Mouse (Mus musculus) cerebellum, postnatal 14 days (tissue): ENCODE results near the gene Nrbf2.

ENCODE experiments used
- DNase-seq, 2 experiments: peaks; one replicate each; pipeline ENCODE4 v3.0.0; 2021; ENCODE audit warnings: mixed read lengths in 2 of 2

Nrbf2 gene

GRCm38 (mm10) chr10:67291087-67291486 lies 6.0 kb upstream of the Nrbf2 start:
- DNase-seq: no peak

GRCm38 (mm10) chr10:67290622-67291021 lies 5.5 kb upstream of the Nrbf2 start:
- DNase-seq: no peak

DNA sequence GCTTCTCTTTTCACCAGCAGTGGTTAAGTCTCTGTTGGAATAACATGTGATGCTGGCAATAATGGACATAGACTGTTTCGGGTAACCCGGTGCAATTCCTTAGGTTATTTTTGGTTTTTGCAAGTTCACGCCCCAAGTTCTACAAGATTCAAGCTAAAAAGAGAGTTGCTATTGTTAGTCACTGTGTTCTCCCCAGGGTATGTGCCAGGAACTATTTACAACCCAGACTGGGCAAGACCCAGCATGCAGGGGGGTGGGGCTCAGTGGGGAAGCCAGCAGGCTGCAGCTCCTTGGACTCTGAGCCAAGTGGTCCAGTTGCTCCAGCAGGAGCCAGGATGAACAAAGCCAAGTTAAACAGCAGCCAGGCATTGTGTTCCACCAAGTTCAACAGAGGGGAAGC lies 2.8 kb upstream of the Nrbf2 start:
- DNase-seq: peak; percentile 42 to 63

- DNase-seq: no peak
Measured at GRCm38 (mm10) chr10:67284761-67285175, 337 bp downstream of the Nrbf2 start.

GRCm38 (mm10) chr10:67284311-67284710 lies 794 bp downstream of the Nrbf2 start:
- DNase-seq: peak; percentile 33 to 52

DNA sequence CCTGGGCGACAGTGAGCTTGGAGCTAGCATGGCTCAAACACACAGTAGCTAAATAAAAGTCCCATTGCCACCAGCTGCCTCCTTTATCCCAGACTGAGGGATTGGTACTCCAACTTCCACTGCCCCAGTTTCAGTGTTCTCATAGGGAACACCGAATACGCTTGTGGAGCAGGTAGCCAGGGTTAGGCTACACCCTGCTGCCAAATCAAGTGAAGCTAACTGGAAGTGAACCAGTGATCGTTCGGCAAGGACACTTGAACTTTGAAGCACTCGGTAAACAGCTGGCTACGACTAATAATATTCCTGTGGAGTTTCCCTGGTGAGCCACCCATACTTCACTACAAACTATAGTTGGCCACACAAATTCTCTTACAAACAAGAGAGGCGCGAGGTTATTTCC lies 1.6 kb downstream of the Nrbf2 start:
- DNase-seq: no peak

DNA sequence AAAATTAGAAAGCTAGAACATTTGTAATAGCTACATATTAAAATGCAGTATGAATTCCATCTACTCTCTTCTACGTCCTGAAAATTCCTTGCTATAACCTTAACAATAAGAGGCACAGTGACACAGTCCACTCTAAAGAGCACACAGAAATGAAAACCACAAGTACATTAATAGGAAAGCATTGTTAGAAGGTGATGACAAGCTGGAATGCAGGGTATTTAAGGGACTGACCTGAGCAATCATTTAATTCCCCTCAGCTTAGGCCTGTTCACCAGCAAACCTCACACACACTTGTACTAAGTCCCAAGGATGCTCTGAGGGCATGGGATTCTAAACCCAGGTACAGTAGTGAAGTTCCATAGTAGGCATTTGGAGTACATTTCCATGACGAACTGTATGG lies 2.6 kb downstream of the Nrbf2 start:
- no peak for DNase-seq

DNA sequence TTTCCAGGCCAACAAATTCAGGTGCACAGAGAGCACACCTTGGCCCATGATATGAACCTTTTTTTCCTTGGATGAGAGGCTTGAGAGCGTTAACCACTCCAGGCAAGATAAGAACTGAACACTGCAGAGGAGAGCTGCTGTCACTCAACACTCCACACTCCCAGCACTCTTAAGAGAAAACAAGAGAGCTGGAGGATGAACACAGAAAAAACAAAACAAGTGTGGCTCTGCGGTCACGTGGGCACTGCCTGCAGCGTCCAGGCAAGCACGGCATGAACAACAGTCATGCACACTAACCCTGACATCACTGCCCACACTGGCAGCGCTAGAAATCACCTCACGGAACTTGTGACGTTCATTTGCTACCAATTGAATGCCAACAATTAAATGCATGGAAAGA lies 3.3 kb downstream of the Nrbf2 start:
- DNase-seq: no peak

GRCm38 (mm10) chr10:67275916-67276315 lies 9.2 kb downstream of the Nrbf2 start:
- DNase-seq: no peak

GRCm38 (mm10) chr10:67264852-67265251 lies 20.3 kb downstream of the Nrbf2 start:
- peak; percentile 69 to 82 for DNase-seq

DNA sequence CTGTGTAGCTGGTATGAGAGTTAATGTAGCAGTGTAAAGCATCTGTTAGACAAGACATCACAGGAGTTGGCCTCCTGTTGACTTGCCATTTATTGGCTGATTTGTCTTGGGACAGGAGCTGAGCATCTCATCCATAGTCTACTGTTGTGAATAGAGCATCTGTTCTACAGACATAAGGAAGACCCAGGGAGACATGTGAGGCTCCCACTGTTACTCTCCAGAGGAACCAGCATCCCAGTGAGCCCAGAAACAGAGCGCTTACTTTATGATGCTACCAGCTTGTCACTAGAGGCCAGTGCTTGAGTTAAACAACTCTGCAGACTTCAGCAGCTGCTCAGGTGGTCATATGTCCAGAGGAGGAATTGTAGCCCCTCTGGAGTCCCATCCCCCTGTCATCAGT lies 32.0 kb downstream of the Nrbf2 start:
- DNase-seq: no peak

GRCm38 (mm10) chr10:67252353-67252752 lies 32.8 kb downstream of the Nrbf2 start:
- DNase-seq: no peak

DNA sequence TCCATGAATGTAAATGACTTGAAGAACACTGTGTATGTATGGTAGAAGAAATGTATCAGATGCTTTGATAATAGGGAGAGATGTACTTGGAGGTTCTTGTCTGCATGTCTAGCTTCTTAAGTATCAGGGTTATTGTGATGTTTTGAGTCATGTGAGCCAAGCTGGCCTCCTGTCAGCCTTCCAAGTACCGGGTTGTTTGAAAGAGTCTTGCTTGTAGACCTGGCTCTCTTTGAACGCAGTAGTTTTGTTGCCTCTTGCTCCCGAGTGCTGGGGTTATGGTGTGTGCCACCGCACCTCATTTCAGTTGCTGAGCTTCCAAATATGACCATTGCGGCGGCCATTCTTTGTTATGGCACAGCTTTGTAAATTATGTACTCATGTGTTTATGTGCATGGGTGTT lies 34.3 kb downstream of the Nrbf2 start:
- DNase-seq: no peak

- no peak for DNase-seq
Measured at GRCm38 (mm10) chr10:67249486-67249885, 35.6 kb downstream of the Nrbf2 start.

GRCm38 (mm10) chr10:67247145-67247544 lies 38.0 kb downstream of the Nrbf2 start:
- peak; percentile 60 to 81 for DNase-seq

DNA sequence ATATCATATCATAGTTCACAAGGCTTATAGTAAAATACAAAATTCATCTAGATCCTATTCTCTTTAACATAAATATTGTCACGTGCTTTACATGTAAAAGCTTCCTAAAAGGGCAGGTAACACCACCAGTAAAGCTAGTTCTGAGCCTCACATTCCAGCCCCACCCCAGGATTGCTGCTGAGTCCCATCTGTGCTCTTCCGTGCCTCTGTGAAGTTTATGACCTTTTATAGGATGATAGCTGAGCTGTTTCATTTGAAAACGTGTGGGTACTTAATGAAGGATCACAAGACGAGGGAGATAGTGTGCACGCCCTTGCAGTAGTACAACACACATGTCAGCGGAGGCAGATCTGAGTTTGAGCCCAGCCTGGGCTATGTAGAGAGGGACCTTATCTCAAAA lies 54.7 kb downstream of the Nrbf2 start:
- DNase-seq: no peak

DNA sequence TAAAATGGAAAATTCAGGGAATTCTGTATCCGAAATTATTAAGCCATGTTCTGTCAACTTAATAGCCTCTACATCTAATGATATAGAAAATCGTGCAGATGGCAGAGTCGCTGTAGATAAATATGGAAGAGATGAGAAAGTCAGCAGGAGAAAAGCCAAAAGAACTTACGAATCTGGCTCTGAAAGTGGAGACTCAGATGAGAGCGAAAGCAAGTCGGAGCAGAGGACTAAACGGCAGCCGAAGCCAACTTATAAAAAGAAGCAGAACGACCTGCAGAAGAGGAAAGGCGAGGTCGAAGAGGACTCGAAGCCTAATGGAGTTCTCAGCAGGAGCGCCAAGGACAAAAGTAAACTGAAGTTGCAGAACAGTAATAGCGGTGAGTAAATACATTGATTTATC lies 58.6 kb downstream of the Nrbf2 start:
- DNase-seq: no peak

- peak in 1 of 2 experiments; percentile 65 for DNase-seq
Measured at GRCm38 (mm10) chr10:67226109-67226508, 59.0 kb downstream of the Nrbf2 start.

GRCm38 (mm10) chr10:67225528-67225927 lies 59.6 kb downstream of the Nrbf2 start:
- no peak for DNase-seq

DNA sequence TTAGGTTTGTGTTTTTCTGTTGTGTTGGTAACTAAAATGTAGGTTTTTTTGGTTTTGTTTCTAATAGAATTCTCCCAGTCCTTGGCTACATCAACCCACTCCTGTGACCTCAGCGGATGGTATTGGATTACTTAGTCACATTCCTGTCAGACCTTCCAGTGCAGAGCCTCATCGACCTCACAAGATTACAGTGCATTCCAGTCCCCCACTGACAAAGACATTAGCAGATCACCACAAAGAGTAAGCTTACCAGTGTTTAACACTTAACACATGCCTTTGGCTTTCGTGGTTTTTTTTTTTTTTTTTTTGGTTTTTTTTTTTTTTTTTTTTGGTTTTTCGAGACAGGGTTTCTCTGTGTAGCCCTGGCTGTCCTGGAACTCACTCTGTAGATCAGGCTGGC lies 61.2 kb downstream of the Nrbf2 start:
- no peak for DNase-seq

DNA sequence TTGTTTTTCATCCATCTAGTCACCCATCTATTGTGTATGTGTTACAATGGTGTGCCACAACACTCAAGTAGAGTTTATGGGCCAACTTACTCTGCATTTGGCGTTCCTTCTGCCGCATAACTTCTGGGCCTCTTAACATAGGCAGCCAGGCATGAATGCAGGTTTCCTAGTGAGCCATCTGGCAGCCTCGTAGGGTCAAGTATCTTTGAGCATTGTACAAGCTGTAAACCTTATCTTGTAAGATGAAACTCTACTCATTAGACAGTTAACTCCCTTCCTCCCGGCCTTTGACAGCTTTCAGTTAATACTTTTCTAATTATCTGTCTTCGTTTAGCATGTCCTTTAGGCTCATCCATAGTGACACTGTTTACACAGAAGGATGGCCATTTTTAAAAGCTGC lies 63.8 kb downstream of the Nrbf2 start:
- DNase-seq: peak; percentile 39 to 71

GRCm38 (mm10) chr10:67220251-67220650 lies 64.9 kb downstream of the Nrbf2 start:
- no peak for DNase-seq

GRCm38 (mm10) chr10:67218873-67219565 lies 66.1 kb downstream of the Nrbf2 start:
- DNase-seq: no peak

DNA sequence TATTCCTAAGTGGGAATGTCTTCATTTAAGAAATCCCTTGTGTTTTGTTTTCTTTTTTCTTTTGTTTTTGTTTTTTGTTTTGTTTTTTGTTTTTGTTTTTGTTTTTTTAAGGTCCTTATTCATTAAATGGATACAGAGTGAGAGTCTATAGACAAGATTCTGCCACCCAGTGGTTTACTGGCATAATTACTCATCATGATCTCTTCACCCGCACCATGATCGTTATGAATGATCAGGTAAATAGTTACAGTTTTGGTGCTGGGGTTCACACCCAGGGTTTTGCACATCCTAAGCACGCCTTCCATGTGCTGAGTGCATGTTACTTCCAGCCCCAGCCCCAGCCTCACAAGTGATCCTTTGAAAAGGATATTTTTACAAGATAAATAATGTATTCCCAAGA lies 68.2 kb downstream of the Nrbf2 start:
- DNase-seq: no peak
